Mouse (Mus musculus): ENCODE measurements at regions not wholly inside any gene's neighbourhood (a gene's known extent, or its start where the extent isn't known, plus 50 kb on each side); places are given as distances from the start of the nearest gene placed in this dataset.

DNA sequence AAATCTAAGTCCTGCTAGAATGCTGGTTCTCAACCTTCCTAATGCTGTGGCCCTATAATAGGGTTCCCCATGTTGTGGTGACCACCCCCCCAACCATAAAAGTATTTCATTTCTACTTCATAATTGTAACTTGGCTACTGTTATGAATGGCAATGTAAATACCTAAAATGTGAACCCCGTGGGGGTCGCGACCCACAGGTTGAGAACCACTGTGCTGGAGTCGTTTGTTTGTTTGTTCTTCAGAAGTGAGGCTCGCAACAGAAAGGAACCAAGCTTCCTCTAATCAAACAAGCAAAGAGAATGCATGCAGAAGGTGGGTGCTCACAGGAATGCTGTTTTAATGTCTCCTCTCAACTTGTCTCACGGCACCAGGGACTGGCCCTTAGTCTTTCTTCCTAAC lies 166.4 kb upstream of the Elac2 start:
- no peak for TF ChIP-seq POLR2A (IDR thresholded peaks at IDR 0.05; ENCODE audit: insufficient read length, low read depth)
- no peak for TF ChIP-seq MYOG (IDR thresholded peaks at IDR 0.05; ENCODE audit: control insufficient read depth in 1 of 3, insufficient read depth in 1 of 3, insufficient read length in 2 of 3, low read depth in 2 of 3)
- no peak for TF ChIP-seq POLR2AphosphoS2 (IDR thresholded peaks at IDR 0.05; ENCODE audit: insufficient read length, low read depth)
- TF ChIP-seq USF1 (IDR thresholded peaks at IDR 0.05; ENCODE audit: low read depth) = no peak
- no peak for TF ChIP-seq MAX (IDR thresholded peaks at IDR 0.05; ENCODE audit: low read depth)
- no peak for TF ChIP-seq MYOD1 (IDR thresholded peaks at IDR 0.05; ENCODE audit: control insufficient read depth in 1 of 3, insufficient read length in 2 of 3, low read depth in 2 of 3)
- TF ChIP-seq E2F4 (IDR thresholded peaks at IDR 0.05; ENCODE audit: insufficient read depth) = no peak
- TF ChIP-seq TCF3 (IDR thresholded peaks at IDR 0.05; ENCODE audit: insufficient read length, low read depth) = no peak
- TF ChIP-seq TCF12 (IDR thresholded peaks at IDR 0.05; ENCODE audit: insufficient read depth, poor library complexity, severe bottlenecking) = no peak
- TF ChIP-seq CEBPB (IDR thresholded peaks at IDR 0.05; ENCODE audit: insufficient read depth, poor library complexity, severe bottlenecking) = no peak
- TF ChIP-seq SRF (IDR thresholded peaks at IDR 0.05; ENCODE audit: control insufficient read depth, insufficient read length, low read depth) = no peak
- no peak for TF ChIP-seq REST (IDR thresholded peaks at IDR 0.05; ENCODE audit: insufficient read depth, insufficient read length)

Data from myocyte (in vitro differentiated cells).